Mouse (Mus musculus) olfactory bulb, adult 2 months (tissue): ENCODE measurements at regions not wholly inside any gene's neighbourhood (a gene's known extent, or its start where the extent isn't known, plus 50 kb on each side); places are given as distances from the start of the nearest gene placed in this dataset.

Source experiments
- CTCF ChIP-seq: fragments of 200-500 bp; IDR thresholded peaks from 2 replicates; pipeline ENCODE4 v1.5.1; 2012; ENCODE audit warnings: low read depth, mild to moderate bottlenecking, low read length, moderate library complexity; ENCODE audit not compliant: insufficient read depth
- POLR2A ChIP-seq: fragments of 200-500 bp; IDR thresholded peaks from 2 replicates; pipeline ENCODE4 v1.6.1; 2012; ENCODE audit warnings: mild to moderate bottlenecking, low read depth, low read length, moderate library complexity; ENCODE audit not compliant: insufficient read depth

DNA sequence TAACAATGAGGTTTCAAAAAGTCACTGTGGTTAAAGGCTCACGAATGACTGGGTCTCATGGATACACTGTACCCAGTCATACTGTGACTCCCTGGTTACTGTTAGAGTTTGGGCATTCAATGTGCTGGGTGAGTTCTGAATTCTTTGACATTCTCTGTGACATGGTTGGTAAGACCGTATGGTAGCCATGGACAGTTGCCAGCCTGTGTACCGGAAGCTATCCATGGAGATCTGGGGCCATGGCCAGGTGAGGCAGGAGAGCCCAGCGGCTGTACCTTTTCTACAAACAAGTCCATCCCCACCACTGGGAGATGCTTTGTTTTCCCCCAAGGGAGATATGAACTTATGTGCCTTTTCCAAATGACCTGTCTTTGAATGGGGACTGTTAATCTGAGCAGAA, 126.4 kb downstream of the Irx2 start:
- no peak for TF ChIP-seq CTCF
- TF ChIP-seq POLR2A = no peak
